Mouse (Mus musculus) adrenal gland (tissue): Measurements from ENCODE around the gene Theg.

Experiments
- intact Hi-C: fragments of 180-260 bp; cut with DNase I; formaldehyde crosslinking; loops from one replicate; pipeline ENCODE4 v1.15.1; 2025
- long read RNA-seq, 2 experiments: library from polyadenylated mRNA; unstranded; transcript quantifications; one replicate each; pipeline ENCODE4 v2.0.0; 2020; ENCODE audit warnings: borderline replicate concordance in 1 of 2; ENCODE audit not compliant: insufficient replicate concordance in 1 of 2

The Theg gene
- long read RNA-seq, experiment 1, result 0 reads
- long read RNA-seq, experiment 2, result 0 reads

DNA sequence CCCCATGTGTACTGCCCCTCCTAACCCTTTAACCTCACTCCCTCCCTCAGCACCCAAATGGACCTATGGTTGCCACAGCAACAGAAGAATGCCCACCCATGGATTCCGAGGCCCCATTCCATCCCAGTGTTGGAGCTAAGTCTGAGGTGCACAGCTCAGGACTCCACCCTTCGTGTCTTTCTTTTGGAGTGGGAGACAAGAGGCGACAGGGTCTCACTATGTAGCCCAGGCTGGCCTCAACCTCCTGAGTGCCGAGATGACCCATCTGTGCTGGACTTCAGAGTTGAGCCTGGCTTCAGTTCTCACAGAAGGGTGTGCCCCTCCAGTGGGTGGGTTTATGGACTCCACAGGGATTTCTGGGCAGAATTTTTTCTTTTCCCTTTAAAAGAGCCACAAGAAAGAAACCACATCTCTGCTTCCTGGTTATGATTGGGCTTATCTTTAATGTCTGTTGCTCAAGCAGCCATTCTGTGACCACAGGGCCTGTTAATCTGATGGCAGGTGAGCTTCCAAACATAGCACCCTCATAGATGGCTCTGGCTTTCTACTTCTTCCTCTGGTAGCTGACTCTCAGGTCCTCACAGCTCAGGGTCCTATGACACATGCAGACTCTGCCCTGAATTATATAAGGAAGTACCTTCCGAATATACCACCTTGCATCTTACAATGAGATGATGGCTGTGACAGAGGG, at the start of gene Theg:
Gene Theg (minus strand): TSS at position 271 of the 691 bp plus-strand sequence.
- intact Hi-C loops, result no loop called here

DNA sequence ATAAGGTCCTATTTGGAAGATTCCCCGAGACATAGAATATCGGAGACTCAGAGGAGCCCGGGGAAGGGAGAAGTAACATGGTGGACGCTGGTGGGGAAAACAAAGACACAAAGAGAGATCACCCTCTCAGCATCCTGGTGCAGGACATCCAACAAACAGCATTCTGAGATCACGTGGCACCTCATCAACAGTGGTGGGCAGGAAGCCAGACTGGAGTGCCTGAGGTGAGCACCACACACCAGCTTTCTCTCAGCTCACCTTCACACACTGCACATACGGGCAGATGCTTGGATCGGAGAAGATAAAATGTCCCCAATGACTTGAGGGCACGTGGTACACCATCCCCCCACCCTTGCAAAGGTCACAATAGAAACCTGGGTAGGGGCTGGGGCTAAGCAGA, 49.2 kb upstream of the Theg start:
- intact Hi-C loops, result no loop called here

DNA sequence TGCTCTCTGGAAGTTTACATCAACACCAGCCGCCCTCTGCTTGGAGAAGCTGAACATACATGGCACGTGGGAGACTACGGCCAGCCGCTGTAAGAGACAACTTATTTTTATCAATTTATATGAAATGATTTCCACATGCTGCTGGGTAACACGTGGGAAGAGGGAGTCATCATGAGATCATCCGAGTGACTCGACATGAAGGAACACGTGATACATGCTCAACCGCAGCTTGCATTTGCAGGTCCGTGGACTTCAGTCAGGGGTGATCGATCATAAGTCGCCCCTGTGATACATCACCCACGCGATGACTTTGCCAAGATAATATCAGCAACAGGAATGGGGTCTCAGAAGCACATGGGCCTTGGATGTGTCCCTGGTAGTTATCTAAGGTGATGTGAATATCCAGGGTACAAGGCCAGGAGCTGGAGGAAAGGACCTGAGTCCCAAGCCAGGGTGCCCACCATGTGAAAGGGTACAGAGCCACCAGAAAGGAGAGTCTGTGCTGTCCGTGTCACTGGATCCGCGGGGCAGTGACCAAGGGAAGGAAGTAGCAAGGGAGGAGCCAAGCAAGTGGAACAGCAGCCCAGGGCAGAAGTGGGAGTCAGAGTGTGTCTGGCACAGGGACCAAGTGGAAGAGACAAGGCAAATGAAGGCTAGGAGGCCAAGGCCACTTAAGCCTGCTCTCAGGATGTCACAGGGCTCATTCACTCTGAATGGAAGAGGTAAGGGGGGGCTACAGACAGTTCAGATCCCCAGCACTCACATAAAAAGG, 46.1 kb upstream of the Theg start:
- intact Hi-C loops, result no loop called here

DNA sequence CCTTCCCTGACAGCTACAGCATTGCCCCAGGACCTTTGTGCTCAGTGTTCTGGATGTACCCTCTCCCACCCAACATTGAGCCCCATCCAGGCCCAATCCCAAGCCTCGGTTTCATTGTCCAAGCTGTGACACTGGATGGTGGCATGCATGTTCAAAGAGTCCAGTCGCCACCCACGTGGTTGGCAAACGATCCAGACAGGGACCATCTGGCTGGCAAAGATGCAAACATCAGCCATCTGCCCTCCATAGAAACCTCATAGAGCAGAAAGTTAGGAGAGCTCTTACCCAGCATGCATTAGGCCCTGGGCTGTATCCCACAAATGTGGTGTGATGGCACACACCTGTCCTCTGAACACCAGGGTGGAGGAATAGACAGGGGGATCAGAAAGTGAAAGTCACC, 44.3 kb upstream of the Theg start:
- intact Hi-C loops, result no loop called here

DNA sequence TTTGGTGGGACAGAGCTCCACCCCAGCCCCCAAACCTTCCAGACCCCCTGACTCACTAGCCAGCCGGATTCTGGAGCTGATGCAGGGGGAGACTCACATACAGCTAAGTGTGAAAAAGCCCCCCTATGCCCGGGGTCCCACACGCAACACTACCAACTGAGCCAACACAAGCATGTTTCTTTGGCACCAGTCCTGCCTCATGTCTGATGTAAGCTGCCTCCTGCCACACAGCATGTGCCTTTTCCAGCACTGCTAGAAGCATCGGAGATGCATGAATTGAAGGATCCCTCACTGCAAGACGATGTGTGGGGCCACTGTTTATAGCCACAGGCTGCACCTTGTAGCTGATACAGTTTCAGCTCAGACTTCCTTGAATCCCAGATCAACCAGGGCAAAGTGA, 41.2 kb upstream of the Theg start:
- intact Hi-C loops, result no loop called here

DNA sequence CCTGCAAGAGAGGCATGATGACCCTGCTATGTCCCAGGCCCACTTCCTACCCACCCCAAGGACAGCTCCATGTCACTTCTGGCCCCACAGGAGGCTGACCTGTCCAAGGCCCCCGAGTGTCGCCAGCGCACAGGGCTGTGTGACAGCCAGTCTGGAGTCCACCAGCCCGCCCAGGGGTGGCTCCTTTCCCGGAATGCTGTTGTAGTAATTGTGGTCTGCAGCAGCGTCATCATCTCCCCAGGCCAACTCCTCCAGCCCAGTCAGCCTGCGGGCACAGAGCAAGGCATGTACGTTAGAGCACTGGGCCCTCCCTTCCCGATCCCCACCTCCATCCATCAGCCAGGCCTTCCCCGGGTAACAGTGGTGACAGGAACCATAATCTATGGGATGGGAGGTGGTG, 39.0 kb upstream of the Theg start:
- intact Hi-C loops, result no loop called here

DNA sequence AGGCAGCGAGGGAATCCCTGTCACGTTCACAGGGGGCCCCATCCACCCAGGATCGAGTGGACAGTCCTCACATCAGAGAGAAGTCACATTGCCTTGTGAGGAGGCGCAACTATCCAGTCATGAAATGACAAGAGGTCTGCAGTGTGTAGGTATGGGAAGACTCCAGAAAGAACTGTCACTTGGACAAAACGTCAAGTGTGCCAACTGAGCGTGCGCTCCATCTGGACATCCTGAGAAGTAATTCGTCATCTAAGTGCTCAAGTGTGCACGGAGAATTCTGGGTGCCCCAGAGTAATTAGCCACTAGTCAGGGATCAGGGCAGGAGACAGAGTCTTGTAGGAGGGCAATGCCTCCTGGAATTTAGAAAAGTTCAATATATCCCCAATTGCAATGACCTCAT, 38.3 kb upstream of the Theg start:
- intact Hi-C loops, result no loop called here

DNA sequence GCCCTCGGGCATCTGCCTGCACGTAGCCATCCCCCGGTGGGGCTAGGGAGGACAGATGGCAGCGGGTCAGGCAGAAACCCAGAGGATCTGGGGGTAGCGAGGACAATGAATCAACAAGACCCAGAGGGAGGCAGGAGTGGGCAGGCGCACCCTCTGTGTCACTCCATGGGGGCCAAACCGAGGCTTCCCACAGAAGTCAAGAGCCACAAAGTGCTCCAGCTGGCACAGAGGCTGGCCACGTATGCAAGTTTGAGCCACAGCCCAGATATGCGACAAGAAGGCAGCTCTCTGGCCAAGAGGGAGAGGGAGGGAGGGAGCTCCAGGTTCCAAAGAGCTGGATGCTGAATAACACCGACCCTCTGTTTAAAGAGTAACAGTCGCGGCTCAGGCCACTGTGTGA, 36.8 kb upstream of the Theg start:
- intact Hi-C loops, result no loop called here

DNA sequence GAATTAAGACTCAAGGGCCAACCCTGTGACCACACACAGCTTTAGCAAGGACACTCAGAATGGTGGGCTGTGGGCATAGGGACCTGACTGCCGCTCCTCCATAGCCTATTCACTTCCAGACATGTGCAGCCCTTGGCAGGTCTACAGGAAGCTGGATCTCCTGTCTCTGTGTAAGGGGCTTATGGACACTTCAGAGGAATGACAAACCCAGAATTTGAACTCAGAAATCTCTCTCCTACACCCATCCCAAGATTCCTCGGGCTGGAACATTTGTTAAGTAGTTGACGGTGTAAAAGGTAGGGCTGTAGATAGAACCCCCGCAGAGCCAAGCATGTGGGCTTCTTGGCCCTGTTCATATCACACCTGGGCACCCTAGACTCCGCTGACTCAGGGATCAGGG, 29.2 kb upstream of the Theg start:
- intact Hi-C loops, result no loop called here

DNA sequence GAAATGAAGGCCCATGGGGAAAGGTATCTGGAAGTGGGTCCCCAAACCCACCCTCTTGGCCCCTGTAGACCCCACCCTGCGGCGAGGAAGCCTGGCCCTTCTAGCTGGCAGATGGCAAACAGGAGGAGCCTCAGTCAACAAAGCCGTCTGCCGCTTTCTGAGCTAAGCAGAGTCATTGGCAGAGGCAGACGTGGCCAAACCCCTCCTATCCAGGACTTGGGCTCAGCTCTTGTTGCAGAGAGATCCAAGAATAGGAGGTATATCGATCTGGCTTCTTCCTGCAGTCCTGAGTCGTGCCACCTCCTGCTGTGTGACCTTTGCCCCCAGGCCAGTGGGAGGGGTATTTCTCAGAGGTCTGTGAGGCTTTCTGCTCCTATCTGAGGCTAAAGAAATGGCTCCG, 28.7 kb upstream of the Theg start:
- intact Hi-C loops, result no loop called here

DNA sequence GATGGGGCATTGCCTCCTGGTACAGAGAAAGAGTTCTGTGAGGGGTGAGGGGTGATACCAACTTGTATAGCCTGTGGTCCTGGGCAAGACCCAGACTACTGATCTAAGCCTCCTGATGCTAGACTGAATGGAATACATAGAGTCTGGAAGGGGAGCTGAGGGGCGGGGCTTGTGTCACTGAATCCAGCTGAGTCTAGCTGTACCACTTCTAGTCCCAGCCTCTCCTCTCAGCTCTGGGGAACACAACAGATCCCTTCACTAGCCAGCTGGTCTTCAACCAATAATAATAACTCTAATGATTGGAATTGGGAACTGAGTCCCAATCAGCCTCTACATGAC, 27.1 kb upstream of the Theg start:
- intact Hi-C loops, result loop anchor here (5.0 kb wide), 1 partner anchor 33 kb away; the partner anchor contains the start of gene Odf3l2

DNA sequence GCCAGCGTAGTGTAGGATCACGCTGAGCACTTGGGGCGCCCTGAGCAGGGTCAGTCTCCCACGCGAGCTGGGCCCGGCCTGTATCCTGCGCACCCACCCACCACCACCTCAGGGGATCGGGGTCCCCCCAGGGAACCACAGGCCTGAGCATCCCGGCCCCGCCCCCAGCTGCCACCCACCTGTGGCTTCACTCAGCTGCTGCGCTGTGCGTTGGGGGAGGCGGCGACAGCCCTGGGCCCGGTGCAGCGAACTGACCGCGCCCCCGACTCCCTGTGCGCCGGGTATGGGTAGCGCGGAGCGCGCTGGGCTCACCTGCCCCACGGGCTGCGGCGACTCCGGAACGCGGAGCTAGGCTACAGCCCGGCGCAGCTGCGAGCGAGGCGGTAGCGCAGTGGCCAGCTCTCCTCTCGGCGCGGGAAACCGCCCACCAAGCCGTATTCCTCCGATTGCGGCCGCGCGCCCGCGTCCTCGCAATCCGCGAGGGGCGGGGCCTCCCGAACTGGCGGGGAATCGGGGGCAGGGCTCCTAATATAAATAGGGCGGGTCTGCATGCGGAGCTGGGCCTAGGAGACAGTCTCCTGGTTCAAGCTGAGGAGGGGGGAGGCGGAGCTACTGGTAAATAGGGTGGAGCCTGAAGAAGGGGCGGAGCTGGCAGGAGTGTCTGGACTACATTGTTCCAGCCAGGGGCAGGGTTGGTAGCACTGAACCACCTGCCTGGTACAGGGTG, 26.6 kb upstream of the Theg start, which contains the start of gene C2cd4c:
Gene C2cd4c (minus strand): TSS at position 448 of the 727 bp plus-strand sequence.
- intact Hi-C loops, result loop anchor here (5.0 kb wide), 1 partner anchor 34 kb away; the partner anchor contains the start of gene Odf3l2

DNA sequence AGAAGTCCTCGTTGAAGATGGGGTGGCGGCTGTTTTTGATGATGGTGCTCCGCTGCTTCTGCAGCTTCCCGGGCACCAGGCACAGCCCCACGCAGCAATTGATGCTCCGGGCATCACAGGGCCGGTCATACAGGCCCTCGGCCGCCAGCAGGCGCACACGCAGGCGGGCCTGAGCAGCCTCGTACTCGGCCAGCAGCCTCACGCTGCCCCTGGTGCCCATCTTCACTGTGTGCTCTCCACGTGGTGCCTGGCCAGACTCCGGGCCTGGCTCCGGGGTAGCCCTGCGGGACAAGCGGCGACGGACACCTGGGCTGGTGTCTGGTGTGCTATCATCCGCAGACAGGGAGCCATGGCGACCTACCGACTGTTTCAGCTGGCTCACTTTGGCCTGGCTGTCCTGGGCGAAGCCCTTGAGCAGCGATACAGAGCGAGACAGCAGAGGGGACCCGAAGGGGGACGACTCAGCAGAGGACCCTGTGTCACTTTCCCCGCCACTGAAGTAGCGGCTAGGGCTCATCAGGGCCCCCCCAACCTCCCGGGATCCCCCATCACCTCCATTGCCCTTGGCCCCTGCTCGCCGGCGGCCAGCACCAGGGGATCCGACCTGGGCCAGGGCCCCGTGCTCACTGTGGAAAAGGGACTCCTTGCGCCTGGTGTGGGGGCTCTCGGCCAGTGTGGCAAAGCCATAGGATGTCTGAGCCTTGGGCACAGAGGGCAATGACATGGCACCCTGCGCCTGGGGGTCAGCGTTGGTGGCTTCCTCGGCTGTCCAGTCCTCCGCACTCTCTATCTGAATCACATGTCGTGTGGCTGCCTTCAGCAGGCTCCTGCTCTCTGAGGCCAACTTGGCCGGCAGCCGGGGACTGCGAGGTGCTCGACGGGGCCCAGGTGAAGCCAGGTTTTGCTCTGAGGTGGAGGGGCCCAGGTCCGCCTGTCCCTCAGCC, 25.3 kb upstream of the Theg start:
- intact Hi-C loops, result loop anchor here (5.0 kb wide), 1 partner anchor 35 kb away; the partner anchor contains the start of gene Odf3l2

DNA sequence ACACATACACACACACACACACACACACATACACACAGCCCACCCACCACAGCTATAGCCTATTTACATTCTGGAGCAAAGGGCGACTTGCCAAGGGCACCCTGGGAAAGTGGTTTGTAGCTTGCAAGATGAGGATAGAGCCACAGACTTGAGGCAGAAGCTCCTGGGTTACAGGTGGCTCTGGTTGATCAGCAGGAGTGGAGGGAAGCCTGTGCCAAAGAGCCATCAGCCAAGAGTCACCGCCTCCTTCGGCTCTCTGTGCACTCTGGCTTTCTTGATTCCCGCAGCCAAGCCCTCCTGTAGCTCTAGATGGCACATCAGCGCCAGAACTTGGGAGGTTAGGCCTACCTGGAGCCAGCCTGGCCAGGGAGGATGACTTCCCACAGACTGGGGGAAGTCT, 24.2 kb upstream of the Theg start:
- intact Hi-C loops, result loop anchor here (5.0 kb wide), 1 partner anchor 36 kb away; the partner anchor contains the start of gene Odf3l2

DNA sequence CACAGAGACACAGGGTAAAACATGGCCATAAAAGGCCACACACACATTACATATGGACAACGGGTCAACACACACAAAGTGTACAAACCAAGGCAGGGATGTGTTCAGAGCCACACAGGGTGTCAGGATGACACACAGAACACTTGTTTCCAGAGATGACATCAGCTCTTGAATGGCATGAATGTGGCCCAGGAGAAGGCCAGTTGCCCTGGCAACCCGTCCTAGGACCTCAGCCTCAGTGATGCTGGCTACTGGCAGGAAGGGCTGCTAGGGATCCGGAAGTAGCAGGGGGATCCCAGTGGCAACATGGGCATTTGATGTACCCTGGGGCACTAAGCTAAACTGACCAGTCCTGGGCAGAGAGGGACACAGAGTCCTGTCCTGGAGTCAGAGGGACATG, 22.1 kb upstream of the Theg start:
- intact Hi-C loops, result no loop called here

DNA sequence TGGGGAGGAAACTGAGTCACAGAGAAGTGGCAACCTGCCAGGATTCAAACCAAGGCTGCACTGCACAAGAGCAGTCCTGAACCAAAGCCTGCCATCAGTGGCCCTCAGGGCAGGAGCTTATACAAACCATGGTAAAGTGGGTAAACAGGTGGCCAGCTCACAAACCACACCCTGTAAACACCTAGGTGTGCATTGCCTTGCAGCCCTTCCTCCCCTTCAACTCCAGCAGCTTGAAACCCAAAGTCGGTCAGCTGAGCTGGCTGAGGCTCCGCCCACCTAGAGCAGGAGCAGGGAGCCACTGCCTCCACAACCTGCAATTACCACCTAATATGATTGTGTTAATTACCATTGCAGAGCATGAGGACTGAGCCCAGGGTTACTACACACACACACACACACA, 20.8 kb upstream of the Theg start:
- intact Hi-C loops, result no loop called here

DNA sequence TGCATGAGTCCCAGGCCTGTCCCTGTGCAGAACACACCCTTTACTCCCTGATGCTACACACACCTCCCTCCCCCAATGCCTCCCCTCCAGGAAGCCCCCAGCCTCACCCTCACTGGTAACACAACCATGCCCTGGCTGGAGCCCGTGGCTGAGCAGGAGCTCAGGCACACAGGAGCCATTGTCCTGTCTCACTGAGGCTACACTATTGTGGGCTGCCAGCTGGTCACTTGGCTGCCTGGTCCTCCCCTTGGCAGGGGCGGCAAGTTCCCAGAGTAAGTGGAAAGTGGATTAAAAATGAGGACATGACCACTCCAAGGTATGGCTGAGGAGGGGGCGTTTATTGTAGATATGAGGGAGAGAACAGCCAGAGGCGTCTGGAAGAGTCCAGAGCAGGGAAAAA, 19.4 kb upstream of the Theg start:
- intact Hi-C loops, result no loop called here

DNA sequence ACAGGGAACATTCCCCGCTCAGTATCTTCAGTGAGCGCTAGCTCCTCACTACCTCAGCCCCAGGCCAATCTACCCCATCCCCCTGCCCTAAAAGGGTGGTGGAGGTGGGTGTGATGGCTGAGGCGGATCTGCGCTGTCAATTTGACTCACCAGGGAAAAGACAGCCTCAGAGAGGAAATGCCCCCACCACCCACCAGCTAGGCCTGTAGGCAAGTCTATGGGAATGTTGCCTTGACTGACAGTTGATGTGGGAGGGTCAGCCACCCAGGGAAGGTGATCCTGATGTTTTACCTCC, 10.8 kb upstream of the Theg start:
- intact Hi-C loops, result loop anchor here (5.0 kb wide), 1 partner anchor 69 kb away; the partner anchor contains the start of gene Tpgs1

DNA sequence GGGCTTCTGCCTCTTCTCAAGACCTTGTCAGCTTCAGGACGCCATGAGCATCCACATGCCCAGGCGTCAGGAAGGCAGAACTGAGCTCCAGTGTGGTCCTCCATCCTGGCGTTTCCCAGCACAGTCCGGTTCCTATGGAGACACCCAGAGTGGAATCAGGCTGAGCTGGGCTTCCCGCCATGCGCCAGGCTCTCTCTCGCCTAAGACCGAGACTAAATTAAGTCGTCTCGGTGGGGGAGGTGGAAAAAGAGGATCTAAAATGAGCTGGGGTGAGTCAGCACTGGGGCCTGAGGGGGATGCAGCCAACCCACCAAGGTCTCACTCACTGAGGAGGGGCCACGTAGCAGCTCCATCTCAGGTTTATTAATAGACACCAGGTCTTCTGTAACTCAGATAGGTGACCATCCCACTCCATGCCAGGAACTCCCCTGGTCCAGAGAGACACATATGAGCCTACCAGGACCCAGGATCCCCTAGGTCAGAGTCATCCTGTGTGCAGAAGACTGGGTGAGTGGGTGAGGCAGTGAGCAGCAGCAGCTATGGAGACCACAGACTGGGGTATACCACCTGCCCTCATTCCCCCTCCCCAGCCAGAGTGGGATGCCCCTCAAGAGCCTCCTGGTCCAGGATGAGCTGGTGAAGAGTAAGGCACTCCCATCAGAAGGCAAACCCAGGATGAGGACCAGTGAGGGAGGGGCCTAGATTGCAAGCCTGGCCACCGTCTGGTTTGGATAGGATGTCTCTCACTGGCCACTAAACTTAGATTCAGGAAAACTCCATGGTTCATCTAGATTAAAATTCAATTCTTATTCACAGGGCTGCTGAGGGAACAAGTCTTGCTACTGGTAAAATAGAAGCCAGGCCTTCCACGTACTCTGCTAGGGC, 10.2 kb upstream of the Theg start:
- intact Hi-C loops, result loop anchor here (5.0 kb wide), 1 partner anchor 70 kb away; the partner anchor contains the start of gene Tpgs1

DNA sequence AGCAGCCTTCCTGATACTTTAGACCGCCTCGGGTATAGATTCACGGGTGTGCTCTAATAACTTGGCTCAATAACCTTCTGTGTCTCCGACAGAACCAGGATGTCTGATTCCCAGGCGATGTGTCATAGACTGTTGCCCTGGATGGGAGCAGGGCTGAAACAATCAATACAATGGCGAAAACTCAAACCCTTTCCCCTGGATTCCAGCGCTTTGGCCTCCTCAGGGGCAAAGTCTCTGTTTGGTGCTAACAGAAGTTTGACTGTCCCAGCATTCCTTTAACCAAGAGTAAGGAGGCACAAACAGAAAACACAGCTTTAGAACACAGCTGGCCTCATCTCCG, 8.4 kb upstream of the Theg start:
- intact Hi-C loops, result loop anchor here (2.0 to 5.0 kb wide), 2 partner anchors 53 to 72 kb away; partner anchors contain the start of gene Tpgs1
